Mouse (Mus musculus): ENCODE measurements around the gene Rnf166. TPM values are rescaled to one million over a fixed set of nuclear protein-coding genes. Genes with fewer than 3 reads are reported as not detected.

The Rnf166 gene
- 33.7 and 34.4 TPM in 2 replicates for polyA plus RNA-seq (2014; fragmentation: Nextera tagmentation; extraction: Ambion mirVana)

- Histone ChIP-seq H3K9ac (replicated peaks; ENCODE audit: low read length) (peak within 1 kb of the TSS; percentile 89), H3K27ac (replicated peaks; ENCODE audit: low read depth, low read length) (peak within 1 kb of the TSS; percentile 88), H3K27me3 (ENCODE audit: control insufficient read depth, insufficient read depth, low read length) (no peaks in the 10 kb centered on the region), H3K4me1 (ENCODE audit: control insufficient read depth, insufficient read depth, low read length) (peaks cover 16% of the 10 kb centered on the region), H3K4me2 (ENCODE audit: low read length) (peak within 1 kb of the TSS; percentile 95), H3K36me3 (ENCODE audit: control insufficient read depth, insufficient read depth, low read length) (peaks cover 50% of the 10 kb centered on the region), H3K4me3 (replicated peaks; ENCODE audit: low read depth, low read length) (peak within 1 kb of the TSS; percentile 99), H3K9me3 (ENCODE audit: control insufficient read depth, low read length) (no peaks in the 10 kb centered on the region)
- under 1% methylated on average over 92 of the region's 103 CpGs for WGBS
- ATAC-seq (ENCODE audit: low FRiP score, low TSS enrichment): peak; percentile 93
- peak; percentile 97 for DNase-seq
Measured at GRCm38 (mm10) chr8:122475580-122476320, at the start of gene Rnf166, which contains the start of gene Ctu2. Gene Rnf166 (minus strand): TSS chr8:122476064. Gene Ctu2 (plus strand): TSS chr8:122476143.

DNA sequence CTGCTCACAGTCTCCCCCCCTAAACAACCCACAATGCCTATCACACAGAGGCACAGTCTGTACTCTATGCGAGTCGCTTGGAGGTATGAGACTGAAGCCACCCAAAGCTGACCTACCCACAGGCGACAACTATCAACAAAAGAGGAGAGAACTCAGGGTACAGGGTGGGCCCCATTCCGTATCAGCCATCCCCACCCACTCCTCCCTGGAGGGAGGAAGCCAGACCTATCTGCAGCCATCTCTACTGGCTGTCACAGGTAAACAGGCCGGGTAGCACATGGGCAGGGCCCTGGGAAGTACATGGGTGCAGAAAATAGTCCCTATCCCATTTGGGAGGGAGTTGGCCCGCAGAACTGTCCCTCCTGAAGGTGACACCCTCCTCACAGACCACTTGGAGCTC, 49.1 kb upstream of the Rnf166 start:
- no peak overlapping the region for H3K4me2 ChIP-seq (ENCODE audit: low read length)
- H3K4me3 ChIP-seq (replicated peaks; ENCODE audit: low read depth, low read length): no peak overlapping the region
- H3K36me3 ChIP-seq (ENCODE audit: control insufficient read depth, insufficient read depth, low read length): no peaks in the 10 kb centered on the region
- no peak for DNase-seq
- H3K27me3 ChIP-seq (ENCODE audit: control insufficient read depth, insufficient read depth, low read length): no peaks in the 10 kb centered on the region
- WGBS: 78% methylated on average over 6 of the region's 6 CpGs
- H3K4me1 ChIP-seq (ENCODE audit: control insufficient read depth, insufficient read depth, low read length): peaks cover 17% of the 10 kb centered on the region
- no peak for ATAC-seq (ENCODE audit: low FRiP score, low TSS enrichment)
- H3K27ac ChIP-seq (replicated peaks; ENCODE audit: low read depth, low read length): no peak overlapping the region
- H3K9me3 ChIP-seq (ENCODE audit: control insufficient read depth, low read length): no peaks in the 10 kb centered on the region
- H3K9ac ChIP-seq (replicated peaks; ENCODE audit: low read length): no peak overlapping the region

GRCm38 (mm10) chr8:122524506-122524905, 48.6 kb upstream of the Rnf166 start:
- H3K9ac ChIP-seq (replicated peaks; ENCODE audit: low read length): no peak overlapping the region
- H3K4me2 ChIP-seq (ENCODE audit: low read length): peak overlapping the region; percentile 36; the same call in 1 of the 2 replicates
- no peaks in the 10 kb centered on the region for H3K9me3 ChIP-seq (ENCODE audit: control insufficient read depth, low read length)
- no peaks in the 10 kb centered on the region for H3K36me3 ChIP-seq (ENCODE audit: control insufficient read depth, insufficient read depth, low read length)
- no peak overlapping the region for H3K27ac ChIP-seq (replicated peaks; ENCODE audit: low read depth, low read length)
- H3K4me3 ChIP-seq (replicated peaks; ENCODE audit: low read depth, low read length): no peak overlapping the region
- DNase-seq (no peak), ATAC-seq (ENCODE audit: low FRiP score, low TSS enrichment) (no peak)
- H3K4me1 ChIP-seq (ENCODE audit: control insufficient read depth, insufficient read depth, low read length): peaks cover 17% of the 10 kb centered on the region
- H3K27me3 ChIP-seq (ENCODE audit: control insufficient read depth, insufficient read depth, low read length): no peaks in the 10 kb centered on the region
- 81% methylated on average over 6 of the region's 6 CpGs for WGBS

DNA sequence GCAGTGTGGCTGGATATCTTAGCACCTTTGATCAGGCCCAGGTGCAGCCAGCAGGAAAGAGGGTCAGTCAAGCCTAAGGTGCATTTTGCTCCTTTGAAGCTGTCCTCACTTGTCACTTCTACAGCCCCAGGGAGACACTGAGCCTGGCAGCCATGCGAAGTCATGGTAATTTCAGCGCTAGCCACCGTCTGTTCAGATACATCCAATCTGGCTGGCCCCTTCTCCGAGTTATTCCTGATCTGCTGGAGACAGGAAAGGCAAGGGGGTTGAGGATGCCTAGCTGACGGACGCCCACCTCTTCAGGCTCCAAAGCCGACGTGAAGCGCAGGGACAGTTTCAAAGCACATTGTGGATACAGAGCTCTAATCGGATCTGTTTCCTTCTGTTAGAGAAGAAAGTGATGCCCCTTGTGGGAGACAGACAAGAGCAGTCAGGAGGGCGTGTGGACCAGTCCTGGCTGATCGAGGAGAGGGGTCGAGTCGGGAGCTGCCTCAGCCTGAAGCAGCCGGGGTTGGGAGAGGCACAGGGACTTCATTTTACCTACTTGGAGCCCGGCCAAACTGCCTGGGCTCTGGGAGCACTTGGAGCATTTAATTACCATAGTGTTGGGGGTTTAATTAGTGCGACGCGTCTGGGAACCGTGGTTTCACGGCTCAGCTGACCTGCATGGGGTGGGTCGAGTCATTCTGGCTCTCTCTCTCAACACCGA, 47.9 kb upstream of the Rnf166 start:
- Histone ChIP-seq H3K36me3 (ENCODE audit: control insufficient read depth, insufficient read depth, low read length) (no peaks in the 10 kb centered on the region), H3K9ac (replicated peaks; ENCODE audit: low read length) (no peak overlapping the region), H3K4me3 (replicated peaks; ENCODE audit: low read depth, low read length) (no peak overlapping the region), H3K27ac (replicated peaks; ENCODE audit: low read depth, low read length) (peak overlapping the region; percentile 67), H3K9me3 (ENCODE audit: control insufficient read depth, low read length) (no peaks in the 10 kb centered on the region), H3K27me3 (ENCODE audit: control insufficient read depth, insufficient read depth, low read length) (no peaks in the 10 kb centered on the region), H3K4me2 (ENCODE audit: low read length) (peak overlapping the region; percentile 36), H3K4me1 (ENCODE audit: control insufficient read depth, insufficient read depth, low read length) (peaks cover 17% of the 10 kb centered on the region)
- DNase-seq (peak; percentile 71), ATAC-seq (ENCODE audit: low FRiP score, low TSS enrichment) (no peak)
- 12% methylated on average over 23 of the region's 23 CpGs for WGBS

GRCm38 (mm10) chr8:122522796-122523651, 47.2 kb upstream of the Rnf166 start:
- peak; percentile 12 for DNase-seq
- WGBS: 60% methylated on average over 14 of the region's 14 CpGs
- Histone ChIP-seq H3K4me3 (replicated peaks; ENCODE audit: low read depth, low read length) (no peak overlapping the region), H3K27ac (replicated peaks; ENCODE audit: low read depth, low read length) (peak overlapping the region; percentile 67; the same call in 1 of the 2 replicates), H3K36me3 (ENCODE audit: control insufficient read depth, insufficient read depth, low read length) (no peaks in the 10 kb centered on the region), H3K9me3 (ENCODE audit: control insufficient read depth, low read length) (no peaks in the 10 kb centered on the region), H3K4me1 (ENCODE audit: control insufficient read depth, insufficient read depth, low read length) (peaks cover 17% of the 10 kb centered on the region), H3K9ac (replicated peaks; ENCODE audit: low read length) (no peak overlapping the region), H3K4me2 (ENCODE audit: low read length) (no peak overlapping the region), H3K27me3 (ENCODE audit: control insufficient read depth, insufficient read depth, low read length) (no peaks in the 10 kb centered on the region)
- ATAC-seq (ENCODE audit: low FRiP score, low TSS enrichment): no peak

DNA sequence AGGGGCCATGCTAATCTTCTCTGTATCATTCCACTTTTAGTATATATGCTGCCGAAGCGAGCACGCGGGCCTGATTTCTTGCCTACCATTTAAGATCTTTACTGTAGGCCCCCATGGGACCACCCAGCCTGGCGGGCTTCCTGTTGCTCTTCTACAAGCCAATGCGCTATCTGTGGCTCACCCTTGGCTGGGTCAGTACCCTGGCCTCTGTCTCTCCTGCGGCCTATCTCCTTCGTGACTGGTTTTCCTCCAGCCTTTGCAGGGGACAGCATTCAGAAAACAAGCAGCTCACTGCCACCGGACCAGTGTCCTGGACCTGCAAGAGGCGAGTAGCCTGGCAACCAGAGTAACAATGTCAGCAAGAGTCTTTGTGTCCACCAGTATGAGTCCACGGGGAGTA, 44.7 kb upstream of the Rnf166 start:
- H3K4me3 ChIP-seq (replicated peaks; ENCODE audit: low read depth, low read length): no peak overlapping the region
- H3K9me3 ChIP-seq (ENCODE audit: control insufficient read depth, low read length): no peaks in the 10 kb centered on the region
- H3K36me3 ChIP-seq (ENCODE audit: control insufficient read depth, insufficient read depth, low read length): no peaks in the 10 kb centered on the region
- 0 out of 2 replicates have a peak overlapping the region, but pooled peaks have one; percentile 13 for H3K27ac ChIP-seq (replicated peaks; ENCODE audit: low read depth, low read length)
- DNase-seq (no peak), ATAC-seq (ENCODE audit: low FRiP score, low TSS enrichment) (no peak)
- no peak overlapping the region for H3K9ac ChIP-seq (replicated peaks; ENCODE audit: low read length)
- no peaks in the 10 kb centered on the region for H3K27me3 ChIP-seq (ENCODE audit: control insufficient read depth, insufficient read depth, low read length)
- peaks cover 17% of the 10 kb centered on the region for H3K4me1 ChIP-seq (ENCODE audit: control insufficient read depth, insufficient read depth, low read length)
- no peak overlapping the region for H3K4me2 ChIP-seq (ENCODE audit: low read length)
- WGBS: 73% methylated on average over 11 of the region's 11 CpGs

- Histone ChIP-seq H3K9ac (replicated peaks; ENCODE audit: low read length) (no peak overlapping the region), H3K4me2 (ENCODE audit: low read length) (no peak overlapping the region), H3K4me3 (replicated peaks; ENCODE audit: low read depth, low read length) (no peak overlapping the region), H3K4me1 (ENCODE audit: control insufficient read depth, insufficient read depth, low read length) (no peaks in the 10 kb centered on the region), H3K27ac (replicated peaks; ENCODE audit: low read depth, low read length) (peak overlapping the region; percentile 37; the same call in 1 of the 2 replicates), H3K36me3 (ENCODE audit: control insufficient read depth, insufficient read depth, low read length) (no peaks in the 10 kb centered on the region), H3K27me3 (ENCODE audit: control insufficient read depth, insufficient read depth, low read length) (no peaks in the 10 kb centered on the region), H3K9me3 (ENCODE audit: control insufficient read depth, low read length) (no peaks in the 10 kb centered on the region)
- peak; percentile 9 for DNase-seq
- ATAC-seq (ENCODE audit: low FRiP score, low TSS enrichment): no peak
- 50% methylated on average over 6 of the region's 6 CpGs for WGBS
Measured at GRCm38 (mm10) chr8:122517541-122518190, 41.8 kb upstream of the Rnf166 start.

- ATAC-seq (ENCODE audit: low FRiP score, low TSS enrichment): no peak
Measured at GRCm38 (mm10) chr8:122515699-122516098, 39.8 kb upstream of the Rnf166 start.

More at GRCm38 (mm10) chr8:122515699-122516098, 39.8 kb upstream of the Rnf166 start:
- H3K27ac ChIP-seq (replicated peaks; ENCODE audit: low read depth, low read length): no peak overlapping the region
- H3K4me1 ChIP-seq (ENCODE audit: control insufficient read depth, insufficient read depth, low read length): no peaks in the 10 kb centered on the region
- no peak overlapping the region for H3K9ac ChIP-seq (replicated peaks; ENCODE audit: low read length)
- no peak for DNase-seq
- H3K4me2 ChIP-seq (ENCODE audit: low read length): no peak overlapping the region
- no peaks in the 10 kb centered on the region for H3K9me3 ChIP-seq (ENCODE audit: control insufficient read depth, low read length)
- 93% methylated on average over 14 of the region's 14 CpGs for WGBS
- no peaks in the 10 kb centered on the region for H3K27me3 ChIP-seq (ENCODE audit: control insufficient read depth, insufficient read depth, low read length)
- no peaks in the 10 kb centered on the region for H3K36me3 ChIP-seq (ENCODE audit: control insufficient read depth, insufficient read depth, low read length)
- no peak overlapping the region for H3K4me3 ChIP-seq (replicated peaks; ENCODE audit: low read depth, low read length)

All from midbrain, embryonic 14.5 days (tissue).